Mouse (Mus musculus) right cerebral cortex, postnatal 10 days (tissue): ENCODE results near the gene Olfr59.

Experiments
- DNase-seq, 2 experiments: peaks; one replicate each; pipeline ENCODE4 v3.0.0; 2021; ENCODE audit warnings: low spot score in 2 of 2

Gene Olfr59

GRCm38 (mm10) chr11:74283436-74283835, at the start of gene Olfr59:
Olfr59 (plus strand) TSS chr11:74283736.
- no peak for DNase-seq

GRCm38 (mm10) chr11:74241201-74241600, 42.3 kb upstream of the Olfr59 start:
- no peak for DNase-seq

- DNase-seq = no peak
Observed at GRCm38 (mm10) chr11:74259508-74259907, 24.0 kb upstream of the Olfr59 start, which contains the start of gene Olfr406. Olfr406 (plus strand) TSS chr11:74259808.

GRCm38 (mm10) chr11:74287256-74287655, 3.7 kb downstream of the Olfr59 start:
- no peak for DNase-seq

GRCm38 (mm10) chr11:74326044-74326443, 42.5 kb downstream of the Olfr59 start:
- no peak for DNase-seq

- DNase-seq = no peak
Observed at GRCm38 (mm10) chr11:74328781-74329180, 45.2 kb downstream of the Olfr59 start.

GRCm38 (mm10) chr11:74337931-74338330, 54.4 kb downstream of the Olfr59 start, which contains the start of gene Olfr410:
Olfr410 (minus strand) TSS chr11:74338031.
- no peak for DNase-seq
